Mouse (Mus musculus): ENCODE results near the gene Ppp1r14d.
A peak's percentile ranks its signal among the peaks of the same experiment; 100 is the strongest.

Gene Ppp1r14d

GRCm38 (mm10) chr2:119229775-119230704, at the start of gene Ppp1r14d:
Gene Ppp1r14d, minus strand, starts transcription at chr2:119229906.
- no peak for DNase-seq (ENCODE audit: low spot score)

GRCm38 (mm10) chr2:119277810-119278209, 48.1 kb upstream of the Ppp1r14d start:
- DNase-seq (ENCODE audit: low spot score) = no peak

- no peak for DNase-seq (ENCODE audit: low spot score)
These were observed 47.2 kb upstream of the Ppp1r14d start for GRCm38 (mm10) chr2:119276926-119277325.

GRCm38 (mm10) chr2:119274126-119274525, 44.4 kb upstream of the Ppp1r14d start:
- DNase-seq (ENCODE audit: low spot score) = no peak

- no peak for DNase-seq (ENCODE audit: low spot score)
These were observed 41.1 kb upstream of the Ppp1r14d start, which contains the start of gene Rhov for GRCm38 (mm10) chr2:119270643-119271331. Gene Rhov, minus strand, starts transcription at chr2:119271272.

GRCm38 (mm10) chr2:119270286-119270642, 40.6 kb upstream of the Ppp1r14d start:
- DNase-seq (ENCODE audit: low spot score) = no peak

- no peak for DNase-seq (ENCODE audit: low spot score)
These were observed 34.1 kb upstream of the Ppp1r14d start for GRCm38 (mm10) chr2:119263813-119264212.

GRCm38 (mm10) chr2:119262978-119263377, 33.3 kb upstream of the Ppp1r14d start:
- DNase-seq (ENCODE audit: low spot score) = no peak

- DNase-seq (ENCODE audit: low spot score) = no peak
These were observed 31.6 kb upstream of the Ppp1r14d start for GRCm38 (mm10) chr2:119261326-119261725.

- DNase-seq (ENCODE audit: low spot score) = no peak
These were observed 30.8 kb upstream of the Ppp1r14d start for GRCm38 (mm10) chr2:119260518-119260917.

- no peak for DNase-seq (ENCODE audit: low spot score)
These were observed 25.3 kb upstream of the Ppp1r14d start for GRCm38 (mm10) chr2:119254976-119255375.

GRCm38 (mm10) chr2:119250826-119251478, 21.2 kb upstream of the Ppp1r14d start:
- peak; percentile 63 for DNase-seq (ENCODE audit: low spot score)

- DNase-seq (ENCODE audit: low spot score) = no peak
These were observed 20.7 kb upstream of the Ppp1r14d start for GRCm38 (mm10) chr2:119250377-119250776.

- DNase-seq (ENCODE audit: low spot score) = no peak
These were observed 19.9 kb upstream of the Ppp1r14d start for GRCm38 (mm10) chr2:119249592-119250061.

- no peak for DNase-seq (ENCODE audit: low spot score)
These were observed 18.2 kb upstream of the Ppp1r14d start for GRCm38 (mm10) chr2:119247904-119248303.

- no peak for DNase-seq (ENCODE audit: low spot score)
These were observed 15.5 kb upstream of the Ppp1r14d start for GRCm38 (mm10) chr2:119245246-119245645.

- DNase-seq (ENCODE audit: low spot score) = no peak
These were observed 12.8 kb upstream of the Ppp1r14d start for GRCm38 (mm10) chr2:119242548-119242947.

GRCm38 (mm10) chr2:119240819-119241186, 11.1 kb upstream of the Ppp1r14d start:
- no peak for DNase-seq (ENCODE audit: low spot score)

- no peak for DNase-seq (ENCODE audit: low spot score)
These were observed 10.5 kb upstream of the Ppp1r14d start for GRCm38 (mm10) chr2:119240075-119240818.

GRCm38 (mm10) chr2:119238671-119239070, 9.0 kb upstream of the Ppp1r14d start:
- DNase-seq (ENCODE audit: low spot score) = no peak

GRCm38 (mm10) chr2:119237871-119238220, 8.1 kb upstream of the Ppp1r14d start:
- DNase-seq (ENCODE audit: low spot score) = no peak
